Mouse (Mus musculus) B cell, adult (primary cell): Measurements from ENCODE around the gene Ppm1j. TPM values are rescaled to one million over a fixed set of nuclear protein-coding genes. Genes with fewer than 3 reads are reported as not detected.

ENCODE experiments used
- total RNA-seq: library from RNA; stranded (reverse); gene quantifications from 4 replicates; pipeline ENCODE4 v1.2.4, GENCODE M21; 2023; ENCODE audit not compliant: inconsistent age

The Ppm1j gene
- 0.29 to 0.39 TPM in 2 of 4 replicates, not detected in the others for total RNA-seq

DNA sequence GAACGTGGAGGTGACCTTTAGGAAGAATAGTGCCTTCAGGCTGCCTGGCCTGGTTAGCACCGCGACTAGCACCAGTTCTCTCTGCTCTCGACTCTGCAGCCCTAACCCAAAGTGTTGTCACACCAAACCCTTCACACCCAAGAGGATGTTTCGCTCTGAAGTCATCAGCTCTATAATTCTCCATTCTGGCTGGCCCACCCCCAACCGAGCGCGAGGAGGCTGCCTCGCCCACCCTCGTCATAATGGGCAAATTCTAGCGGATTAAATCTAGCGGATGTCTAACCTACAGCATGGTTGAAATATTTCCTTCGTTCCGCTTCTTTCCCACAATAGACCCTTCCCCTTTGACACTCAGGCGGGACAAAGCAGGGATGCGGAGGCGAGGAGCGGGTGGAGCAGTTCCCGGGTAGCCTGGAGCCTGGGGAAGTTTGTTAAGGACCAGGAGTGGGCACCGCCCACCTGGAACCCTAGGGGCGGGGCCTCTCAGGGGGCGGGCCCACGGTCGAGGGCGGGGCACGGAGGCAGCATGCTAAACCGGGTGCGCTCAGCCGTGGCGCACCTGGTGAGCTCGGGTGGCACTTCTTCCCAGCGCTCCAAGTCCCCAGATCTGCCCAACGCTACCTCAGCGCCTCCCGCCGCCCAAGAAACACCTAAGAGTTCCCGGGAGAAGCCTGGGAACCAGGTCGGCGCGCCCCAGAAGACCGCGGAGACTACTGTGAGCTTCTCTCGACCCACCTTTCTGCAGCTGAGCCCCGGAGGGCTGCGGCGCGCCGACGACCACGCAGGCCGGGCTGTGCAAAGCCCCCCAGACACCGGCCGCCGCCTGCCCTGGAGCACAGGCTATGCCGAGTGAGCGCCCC lies at the start of gene Ppm1j:
Gene Ppm1j, plus strand, starts transcription at position 496 of the 860 bp plus-strand sequence.

DNA sequence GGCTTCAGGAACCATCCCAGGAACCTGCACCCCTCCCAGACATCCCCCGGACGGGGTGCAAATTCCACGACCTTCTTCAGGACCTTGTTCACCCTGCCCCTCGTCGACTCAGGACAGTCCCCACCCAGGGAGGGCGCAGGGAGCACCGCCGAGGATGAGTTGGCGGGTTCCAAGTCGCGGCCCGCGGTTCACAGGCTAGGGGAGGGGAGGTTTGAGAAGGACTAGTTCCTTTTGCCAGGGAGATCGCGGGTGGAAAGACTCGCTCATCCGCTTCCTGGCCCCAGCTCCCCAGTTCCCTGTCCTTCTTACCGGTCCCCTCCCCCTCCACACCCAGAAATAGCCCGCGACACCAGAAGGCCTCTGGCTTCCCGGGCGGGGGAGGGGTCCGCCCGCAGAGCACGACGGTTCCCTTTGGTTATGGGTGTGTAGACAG lies 631 bp downstream of the Ppm1j start, which contains the start of gene Fam19a3:
Gene Fam19a3, minus strand, starts transcription at position 370 of the 433 bp plus-strand sequence.

DNA sequence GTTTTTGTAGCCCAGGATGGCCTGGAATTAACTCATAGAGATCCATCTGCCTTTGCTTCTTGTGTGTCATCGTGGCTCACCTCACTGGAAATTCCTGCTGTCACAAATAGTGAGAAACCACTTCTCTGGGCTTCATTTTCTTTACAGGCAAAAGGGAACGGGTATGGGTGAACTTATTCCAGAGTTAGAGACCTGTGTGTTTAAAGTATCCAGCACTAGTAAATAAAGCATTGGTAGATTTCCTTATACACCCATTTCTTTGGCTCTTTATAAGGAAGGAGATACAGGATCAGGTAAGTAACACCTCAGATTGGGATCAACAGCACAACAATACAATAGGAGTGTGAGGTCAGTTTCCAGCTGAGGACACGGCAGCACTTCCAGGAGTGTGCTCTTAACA lies 7.2 kb downstream of the Ppm1j start, which contains the start of gene Rhoc:
Gene Rhoc, plus strand, starts transcription at position 301 of the 400 bp plus-strand sequence.

DNA sequence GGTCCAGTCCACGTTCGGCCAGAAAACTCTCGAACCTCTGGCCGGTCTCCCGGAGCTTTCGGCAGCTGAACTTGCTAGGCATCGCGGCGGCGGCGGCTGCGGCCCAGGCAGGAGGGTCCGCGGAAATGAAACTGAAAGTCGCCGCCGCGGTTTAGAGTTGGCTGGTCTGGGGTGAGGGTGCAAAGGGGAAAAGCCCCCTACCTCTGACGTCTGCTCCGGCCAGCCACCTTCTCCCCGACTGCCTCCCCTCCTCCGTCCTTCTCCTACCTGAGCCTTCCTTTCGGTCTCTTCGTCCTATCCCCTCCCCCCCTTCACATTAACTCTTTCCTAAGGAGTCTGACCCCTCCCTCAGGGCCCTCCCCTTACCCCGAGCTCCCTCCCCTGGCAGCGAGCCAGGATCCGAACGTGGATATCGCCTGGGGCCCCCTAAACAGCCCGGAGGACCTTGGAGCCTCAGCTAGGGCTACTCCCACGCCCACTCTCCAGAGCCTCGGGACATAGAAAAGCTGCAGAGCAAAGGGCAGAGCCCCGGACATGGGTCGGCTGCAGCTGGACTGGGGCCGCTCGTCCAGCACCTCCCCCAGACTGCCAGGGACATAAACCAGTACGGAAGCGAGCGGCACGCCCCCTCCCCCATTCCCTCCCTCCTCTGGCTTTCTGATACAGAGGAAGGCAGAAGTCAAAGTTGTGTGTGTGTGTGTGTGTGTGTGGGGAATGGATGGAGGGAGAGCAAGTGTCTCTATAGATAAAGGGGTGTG lies 37.3 kb downstream of the Ppm1j start, which contains the start of gene Mov10:
Gene Mov10, minus strand, starts transcription at position 573 of the 758 bp plus-strand sequence.

Other genes with a start within 250 kb of the Ppm1j start
- 17.6 to 22.0 TPM (median 19.0 TPM) in 4 replicates for gene Slc16a1, start 142.4 kb upstream of the Ppm1j start, total RNA-seq
- not detected in 4 replicates for gene Fam19a3, start 784 bp downstream of the Ppm1j start, total RNA-seq
- gene Rhoc, start 7.3 kb downstream of the Ppm1j start, total RNA-seq = 0.81 to 2.8 TPM (median 0.86 TPM) in 3 of 4 replicates, not detected in the other
- gene Mov10, start 37.5 kb downstream of the Ppm1j start, total RNA-seq = 22.7 to 31.9 TPM (median 27.0 TPM) in 4 replicates
- 18.8 to 21.5 TPM (median 20.2 TPM) in 4 replicates for gene St7l, start 82.9 kb downstream of the Ppm1j start, total RNA-seq
- 126 to 172 TPM (median 163 TPM) in 4 replicates for gene Capza1, start 83.4 kb downstream of the Ppm1j start, total RNA-seq
- gene Wnt2b, start 180.9 kb downstream of the Ppm1j start, total RNA-seq = 0.22 TPM in 1 of 4 replicates, not detected in the others